Mouse (Mus musculus) neural tube, embryonic 11.5 days (tissue): ENCODE measurements around the gene Ppp2r3d. TPM values are rescaled to one million over a fixed set of nuclear protein-coding genes. Genes with fewer than 3 reads are reported as not detected.
A peak's percentile ranks its signal among the peaks of the same experiment; 100 is the strongest.

Experiments
- ATAC-seq: fragments of 200-750 bp; cut with Nextera tagmentation; 2 replicates; pipeline ENCODE4 v1.8.0; 2017; ENCODE audit warnings: moderate number of reproducible peaks, mild to moderate bottlenecking, moderate TSS enrichment, moderate library complexity; ENCODE audit not compliant: insufficient read depth, low FRiP score, low TSS enrichment
- DNase-seq: peaks from one replicate; pipeline ENCODE4 v3.0.0-alpha.2; 2015; ENCODE audit warnings: low spot score
- H3K27ac ChIP-seq: fragments of 300-500 bp; sonication (generic); 2 replicates; pipeline ENCODE4 v1.5.1; 2014; ENCODE audit warnings: low read depth, mild to moderate bottlenecking, low read length
- H3K27me3 ChIP-seq: fragments of 300-500 bp; sonication (generic); 2 replicates; pipeline ENCODE4 v1.6.1; 2014; ENCODE audit warnings: mild to moderate bottlenecking, low read length, mixed read lengths; ENCODE audit not compliant: control insufficient read depth, insufficient read depth
- H3K36me3 ChIP-seq: fragments of 300-500 bp; sonication (generic); 2 replicates; pipeline ENCODE4 v1.6.1; 2014; ENCODE audit warnings: mild to moderate bottlenecking, low read length, moderate library complexity, mixed read lengths; ENCODE audit not compliant: control insufficient read depth, insufficient read depth
- H3K4me1 ChIP-seq: fragments of 300-500 bp; sonication (generic); 2 replicates; pipeline ENCODE4 v1.6.1; 2014; ENCODE audit warnings: low read length, mixed read lengths; ENCODE audit not compliant: control insufficient read depth, insufficient read depth
- H3K4me2 ChIP-seq: fragments of 300-500 bp; sonication (generic); 2 replicates; pipeline ENCODE4 v1.6.1; 2014; ENCODE audit warnings: low read depth, mild to moderate bottlenecking, moderate library complexity
- H3K4me3 ChIP-seq: fragments of 300-500 bp; sonication (generic); 2 replicates; pipeline ENCODE4 v1.5.1; 2014; ENCODE audit warnings: low read depth, low read length
- H3K9ac ChIP-seq: fragments of 300-500 bp; sonication (generic); 2 replicates; pipeline ENCODE4 v1.6.1; 2014; ENCODE audit warnings: mild to moderate bottlenecking, low read length
- H3K9me3 ChIP-seq: fragments of 300-500 bp; sonication (generic); 2 replicates; pipeline ENCODE4 v1.6.1; 2016; ENCODE audit warnings: low read length; ENCODE audit not compliant: control insufficient read depth
- WGBS: fragments of 180-500 bp; shearing (Covaris S2); extraction: QIAGEN DNeasy Blood & Tissue Kit; methylation state at CpG from one replicate; pipeline ENCODE4 v1.1.7; 2014; 5-methylcytosine and 5-hydroxymethylcytosine counted together
- polyA plus RNA-seq: library from polyadenylated mRNA; unstranded; fragments of >200 nt; fragmentation: Nextera tagmentation; extraction: Ambion mirVana; gene quantifications from 2 replicates; pipeline ENCODE4 v1.2.1, GENCODE M21; 2014

The Ppp2r3d gene
- polyA plus RNA-seq, 1 experiment from 2014 or later, result 126 TPM

- Histone ChIP-seq H3K36me3 (peaks cover 31% of the 10 kb centered on the region), H3K9me3 (peaks cover 10% of the 10 kb centered on the region), H3K27me3 (no peaks in the 10 kb centered on the region), H3K4me1 (no peaks in the 10 kb centered on the region), H3K4me3 (no peak overlapping the region), H3K27ac (no peak overlapping the region), H3K9ac (no peak overlapping the region), H3K4me2 (no peak overlapping the region)
- peak; percentile 10 for DNase-seq
- no peak; the same call in 1 of the 2 replicates for ATAC-seq
- WGBS, result 87% methylated on average over 11 of the region's 14 CpGs
These were observed 36.0 kb downstream of the Ppp2r3d start for GRCm38 (mm10) chr9:124440724-124441045.

DNA sequence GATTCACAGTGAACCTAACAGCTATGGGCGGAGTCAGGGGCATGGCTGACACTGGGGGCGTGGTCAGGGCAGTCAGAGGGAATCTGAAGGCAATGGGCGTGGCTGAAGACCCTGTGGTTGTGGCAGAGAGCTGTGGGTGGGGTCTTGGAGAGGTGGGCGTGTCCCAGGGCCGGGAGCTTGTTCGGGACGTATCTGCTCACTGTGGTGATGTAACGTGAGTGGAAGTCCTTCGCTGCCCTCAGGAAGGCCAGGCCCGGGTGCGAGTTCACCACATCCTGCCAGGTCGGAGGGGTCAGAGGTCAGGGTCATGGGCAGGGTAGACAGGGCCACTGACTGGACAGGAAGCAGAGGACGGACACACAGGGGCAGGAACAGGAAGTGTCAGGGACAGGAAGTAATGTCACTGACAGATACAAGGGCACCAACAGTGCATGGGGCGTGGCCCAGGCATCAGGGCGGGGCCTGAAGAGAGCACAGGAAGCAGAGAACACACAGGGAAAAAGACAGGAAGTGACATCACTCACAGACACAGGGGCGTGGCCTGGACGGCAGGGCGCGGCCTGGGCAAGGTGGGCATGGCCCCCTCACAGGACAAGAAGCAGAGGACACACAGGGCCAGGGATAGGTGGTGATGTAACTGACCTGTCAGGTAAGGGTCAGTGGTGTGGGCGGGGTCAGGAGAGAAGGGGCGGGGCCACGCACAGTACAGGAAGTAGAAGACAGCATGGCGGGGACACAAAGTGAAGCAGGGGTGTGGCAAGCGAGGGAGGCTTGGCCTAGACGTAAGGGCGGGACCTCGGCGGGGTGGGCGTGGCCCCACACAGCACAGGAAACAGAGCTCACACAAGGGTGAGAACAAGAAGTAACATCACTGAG is 36.6 kb downstream of the Ppp2r3d start:
- Histone ChIP-seq H3K4me3 (no peak overlapping the region), H3K9ac (no peak overlapping the region), H3K4me1 (no peaks in the 10 kb centered on the region), H3K36me3 (peaks cover 31% of the 10 kb centered on the region), H3K27ac (no peak overlapping the region), H3K4me2 (no peak overlapping the region), H3K9me3 (peaks cover 10% of the 10 kb centered on the region), H3K27me3 (no peaks in the 10 kb centered on the region)
- DNase-seq (peak; percentile 14), ATAC-seq (peak; percentile 75)
- 93% methylated on average over 28 of the region's 29 CpGs for WGBS

DNA sequence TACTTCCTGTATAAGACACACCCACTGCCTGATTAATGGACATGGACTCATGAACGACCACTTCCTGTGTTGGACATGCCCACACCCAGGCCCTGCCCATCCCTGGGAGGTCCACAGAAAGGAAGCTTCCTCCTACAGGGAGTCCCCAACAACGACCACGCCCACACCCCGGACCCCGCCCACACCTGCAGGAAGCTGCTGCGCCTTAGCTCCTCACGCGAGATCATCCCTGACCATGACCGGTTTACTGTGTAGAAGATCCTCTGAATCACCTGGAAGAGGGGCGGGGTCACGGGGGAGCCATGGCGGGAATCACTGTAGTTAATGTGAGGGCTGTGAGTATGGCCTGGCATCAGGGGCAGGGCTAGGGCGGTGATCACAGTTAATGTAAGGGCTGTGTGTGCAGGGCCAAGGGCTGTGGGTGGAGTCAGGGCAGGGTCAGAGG is 37.3 kb downstream of the Ppp2r3d start:
- peak; percentile 10 for DNase-seq

DNA sequence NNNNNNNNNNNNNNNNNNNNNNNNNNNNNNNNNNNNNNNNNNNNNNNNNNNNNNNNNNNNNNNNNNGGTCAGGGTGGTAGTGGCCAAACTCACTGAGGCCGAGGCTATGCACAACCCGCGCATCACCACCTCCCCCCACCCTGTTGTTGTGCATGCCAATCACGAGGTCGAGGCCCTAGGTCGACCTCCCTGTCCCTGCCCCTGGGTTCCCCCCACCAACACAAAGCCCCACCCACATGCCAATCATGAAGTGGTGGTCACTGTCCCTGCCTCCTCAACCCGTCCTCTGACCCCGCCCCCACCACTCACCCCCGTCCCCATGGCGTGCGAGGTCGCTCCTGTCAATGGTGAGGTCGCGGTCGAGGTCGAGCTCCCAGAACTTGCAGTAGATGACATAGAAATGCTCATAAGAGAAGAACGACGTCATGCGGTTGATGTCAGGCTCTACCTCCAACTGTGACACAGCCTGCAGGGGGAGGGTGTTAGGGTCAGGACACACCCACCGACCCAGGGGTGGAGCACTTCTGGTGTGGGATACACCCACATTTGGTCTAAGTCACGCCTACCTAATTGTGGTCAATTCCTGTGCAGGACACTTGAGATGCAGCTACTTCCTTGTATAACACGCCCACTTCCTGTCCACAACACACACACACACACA is 37.9 kb downstream of the Ppp2r3d start:
- Histone ChIP-seq H3K27ac (no peak overlapping the region), H3K9me3 (peaks cover 10% of the 10 kb centered on the region), H3K4me2 (no peak overlapping the region), H3K9ac (no peak overlapping the region), H3K36me3 (peaks cover 31% of the 10 kb centered on the region), H3K27me3 (no peaks in the 10 kb centered on the region), H3K4me3 (no peak overlapping the region), H3K4me1 (no peaks in the 10 kb centered on the region)
- no peak for ATAC-seq
- WGBS, result 97% methylated on average over 20 of the region's 22 CpGs
- DNase-seq, result peak; percentile 10

More for the DNA sequence above, 37.3 kb downstream of the Ppp2r3d start:
- Histone ChIP-seq H3K4me3 (no peak overlapping the region), H3K36me3 (peaks cover 31% of the 10 kb centered on the region), H3K4me1 (no peaks in the 10 kb centered on the region), H3K9me3 (peaks cover 10% of the 10 kb centered on the region), H3K9ac (no peak overlapping the region), H3K4me2 (no peak overlapping the region), H3K27me3 (no peaks in the 10 kb centered on the region), H3K27ac (no peak overlapping the region)
- WGBS, result 91% methylated on average over 13 of the region's 13 CpGs
- ATAC-seq, result peak; percentile 56

GRCm38 (mm10) chr9:124425411-124425885 is 51.2 kb downstream of the Ppp2r3d start:
- H3K4me2 ChIP-seq, result peak overlapping the region; percentile 52
- H3K4me3 ChIP-seq, result peak overlapping the region; percentile 67
- DNase-seq (peak; percentile 94), ATAC-seq (peak; percentile 52)
- peak overlapping the region; percentile 96 for H3K27ac ChIP-seq
- H3K9ac ChIP-seq, result peak overlapping the region; percentile 63
- H3K36me3 ChIP-seq, result no peaks in the 10 kb centered on the region
- no peaks in the 10 kb centered on the region for H3K9me3 ChIP-seq
- no peaks in the 10 kb centered on the region for H3K27me3 ChIP-seq
- under 1% methylated on average over 44 of the region's 47 CpGs for WGBS
- no peaks in the 10 kb centered on the region for H3K4me1 ChIP-seq

- no peaks in the 10 kb centered on the region for H3K4me1 ChIP-seq
- ATAC-seq, result peak; percentile 79
- peak overlapping the region; percentile 96 for H3K27ac ChIP-seq
- H3K27me3 ChIP-seq, result no peaks in the 10 kb centered on the region
- H3K4me3 ChIP-seq, result peak overlapping the region; percentile 67
- DNase-seq, result peak; percentile 98
- no peaks in the 10 kb centered on the region for H3K36me3 ChIP-seq
- WGBS, result under 1% methylated on average over 48 of the region's 48 CpGs
- no peaks in the 10 kb centered on the region for H3K9me3 ChIP-seq
- peak overlapping the region; percentile 76 for H3K9ac ChIP-seq
- peak overlapping the region; percentile 61 for H3K4me2 ChIP-seq
These were observed 51.9 kb downstream of the Ppp2r3d start for GRCm38 (mm10) chr9:124424542-124425410.

GRCm38 (mm10) chr9:124424292-124424541 is 52.5 kb downstream of the Ppp2r3d start:
- H3K4me3 ChIP-seq, result peak overlapping the region; percentile 67
- H3K4me2 ChIP-seq, result peak overlapping the region; percentile 61
- no peaks in the 10 kb centered on the region for H3K36me3 ChIP-seq
- ATAC-seq, result peak; percentile 13; the same call in 1 of the 2 replicates
- H3K4me1 ChIP-seq, result no peaks in the 10 kb centered on the region
- H3K9ac ChIP-seq, result peak overlapping the region; percentile 76
- peak overlapping the region; percentile 96 for H3K27ac ChIP-seq
- no peak for DNase-seq
- WGBS, result under 1% methylated on average over 27 of the region's 27 CpGs
- H3K27me3 ChIP-seq, result no peaks in the 10 kb centered on the region
- no peaks in the 10 kb centered on the region for H3K9me3 ChIP-seq

- H3K4me3 ChIP-seq, result peak overlapping the region; percentile 67
- H3K4me1 ChIP-seq, result no peaks in the 10 kb centered on the region
- no peaks in the 10 kb centered on the region for H3K36me3 ChIP-seq
- H3K9me3 ChIP-seq, result no peaks in the 10 kb centered on the region
- peak overlapping the region; percentile 96 for H3K27ac ChIP-seq
- peak; percentile 97 for DNase-seq
- peak overlapping the region; percentile 76 for H3K9ac ChIP-seq
- H3K27me3 ChIP-seq, result no peaks in the 10 kb centered on the region
- under 1% methylated on average over 74 of the region's 74 CpGs for WGBS
- peak; percentile 68 for ATAC-seq
- H3K4me2 ChIP-seq, result peak overlapping the region; percentile 61
These were observed 53.0 kb downstream of the Ppp2r3d start for GRCm38 (mm10) chr9:124423552-124424291.
